Comparison of ENCODE assay signal across 8 mouse cellular contexts in genomic region chr11:50210505-50211151, GRCm38 (mm10). TPM values are rescaled to one million over a fixed set of nuclear protein-coding genes. Genes with fewer than 3 reads are reported as not detected.
A peak's percentile ranks its signal among the peaks of the same experiment; 100 is the strongest.
DNase-seq lines count a peak whose midpoint lies in the region; ATAC-seq and TF ChIP-seq lines count a peak whose summit lies in the region.

Gene Sqstm1 (minus strand): TSS chr11:50210827.
Gene Mgat4b (plus strand): TSS chr11:50210890.

- TF ChIP-seq CTCF in gastrocnemius, adult 2 months (IDR thresholded peaks at IDR 0.05), result 0 out of 2 replicates have a peak, but pooled peaks have one; percentile 2

- peaks cover 21% of the 10 kb centered on the region for H3K36me3 ChIP-seq in hindbrain, embryonic 15.5 days

- peak; percentile 51 for ATAC-seq in common myeloid progenitor, adult 5-6 weeks (replicated peaks; ENCODE audit: low read depth, poor library complexity, severe bottlenecking)
- peak; percentile 83 for ATAC-seq in hindbrain, embryonic 15.5 days (ENCODE audit: low FRiP score, low read depth)

- no peaks in the 10 kb centered on the region for H3K27me3 ChIP-seq in hindbrain, embryonic 15.5 days

- H3K9ac ChIP-seq in hindbrain, embryonic 15.5 days, result peak within 1 kb of the TSS; percentile 98

- intact Hi-C loops in gastrocnemius, adult 2 months (cut with DNase I), result loop anchor here (2.0 kb wide), 1 partner anchor 36 kb away; the partner anchor contains the start of gene Mrnip

- H3K4me3 ChIP-seq in gastrocnemius, adult 2 months, result peak within 1 kb of the TSS; percentile 77
- H3K4me3 ChIP-seq in hindbrain, embryonic 15.5 days, result peak within 1 kb of the TSS; percentile 97

- 1% methylated on average over 48 of the region's 48 CpGs for WGBS in hindbrain, embryonic 15.5 days

- peaks cover 39% of the 10 kb centered on the region for H3K4me1 ChIP-seq in hindbrain, embryonic 15.5 days (replicated peaks)

- H3K27ac ChIP-seq in gastrocnemius, adult 2 months, result peak within 1 kb of the TSS; percentile 100
- H3K27ac ChIP-seq in hindbrain, embryonic 15.5 days (replicated peaks), result peak within 1 kb of the TSS; percentile 97

- H3K4me2 ChIP-seq in hindbrain, embryonic 15.5 days, result peak within 1 kb of the TSS; percentile 58

- H3K9me3 ChIP-seq in hindbrain, embryonic 15.5 days, result no peaks in the 10 kb centered on the region

- DNase-seq in adipocyte (ENCODE audit: low spot score), result peak; percentile 82
- peak; percentile 91 for DNase-seq in gastrocnemius, adult 2 months
- peak; percentile 75 to 80 for DNase-seq in left cerebral cortex, adult 18-20 months (ENCODE audit: low spot score in 2 of 2)
- DNase-seq in lung, postnatal 4 days, result peak; percentile 87 to 90
- DNase-seq in retina, postnatal 1 day, result peak; percentile 83
- peak; percentile 78 to 85 for DNase-seq in urinary bladder, adult 18-20 months (ENCODE audit: low spot score in 2 of 2)

RNA-seq across cellular contexts. Expression of gene Sqstm1, which starts in this region (rescaled TPM):
- 246 and 349 TPM in 2 replicates for total RNA-seq in common myeloid progenitor, adult 5-6 weeks (2017)
- total RNA-seq in gastrocnemius, adult 2 months (2021), result 100 to 1,000 TPM; 376 to 655 TPM
- polyA plus RNA-seq in hindbrain, embryonic 15.5 days (2015; fragmentation: Nextera tagmentation; extraction: Ambion mirVana), result 422 TPM in 2 replicates
- total RNA-seq in left cerebral cortex, adult 18-20 months (2021), result 100 to 1,000 TPM; 492 to 540 TPM

RNA-seq across cellular contexts. Expression of gene Mgat4b, which starts in this region (rescaled TPM):
- 14.1 and 16.4 TPM in 2 replicates for total RNA-seq in common myeloid progenitor, adult 5-6 weeks (2017)
- 10 to 100 TPM; 33.9 to 40.7 TPM for total RNA-seq in gastrocnemius, adult 2 months (2021)
- 58.1 and 69.2 TPM in 2 replicates for polyA plus RNA-seq in hindbrain, embryonic 15.5 days (2015; fragmentation: Nextera tagmentation; extraction: Ambion mirVana)
- total RNA-seq in left cerebral cortex, adult 18-20 months (2021), result 10 to 100 TPM; 65.8 to 72.0 TPM

Comparison
In these comparisons a context has a peak if more than half of its experiments do, and no peak if none do; other contexts are left out.
1. Peak in every context shown above with its lines: DNase-seq, ATAC-seq, H3K4me3 ChIP-seq and H3K27ac ChIP-seq.